Mouse (Mus musculus) adrenal gland, postnatal 25 days (tissue): ENCODE measurements around the gene Hoxb13. TPM values are rescaled to one million over a fixed set of nuclear protein-coding genes. Genes with fewer than 3 reads are reported as not detected.
A peak's percentile ranks its signal among the peaks of the same experiment; 100 is the strongest.

Experiments
- DNase-seq: peaks from one replicate; pipeline ENCODE4 v3.0.0; 2021; ENCODE audit warnings: mixed read lengths
- long read RNA-seq: library from polyadenylated mRNA; stranded (forward); transcript quantifications from one replicate; pipeline ENCODE4 v2.0.0, GENCODE M21; 2021
- total RNA-seq: library from RNA; stranded (reverse); gene quantifications from 2 replicates; pipeline ENCODE4 v1.2.3, GENCODE M21; 2021

The Hoxb13 gene
- not detected in 2 replicates for total RNA-seq
- long read RNA-seq: 0 reads

- peak; percentile 51 for DNase-seq
Observed at GRCm38 (mm10) chr11:96193521-96194400, at the start of gene Hoxb13. Gene Hoxb13, plus strand, starts transcription at chr11:96194316.

- peak; percentile 79 for DNase-seq
Observed at GRCm38 (mm10) chr11:96145622-96146270, 48.4 kb upstream of the Hoxb13 start.

- DNase-seq: no peak
Observed at GRCm38 (mm10) chr11:96147471-96147870, 46.6 kb upstream of the Hoxb13 start.

- DNase-seq: no peak
Observed at GRCm38 (mm10) chr11:96164769-96165168, 29.3 kb upstream of the Hoxb13 start.

- DNase-seq: no peak
Observed at GRCm38 (mm10) chr11:96168125-96168524, 26.0 kb upstream of the Hoxb13 start.

- no peak for DNase-seq
Observed at GRCm38 (mm10) chr11:96169016-96169415, 25.1 kb upstream of the Hoxb13 start.

GRCm38 (mm10) chr11:96170711-96171379, 23.3 kb upstream of the Hoxb13 start:
- no peak for DNase-seq

GRCm38 (mm10) chr11:96171601-96172000, 22.5 kb upstream of the Hoxb13 start:
- no peak for DNase-seq

- no peak for DNase-seq
Observed at GRCm38 (mm10) chr11:96172511-96173287, 21.4 kb upstream of the Hoxb13 start.

GRCm38 (mm10) chr11:96173288-96173840, 20.8 kb upstream of the Hoxb13 start:
- no peak for DNase-seq

- no peak for DNase-seq
Observed at GRCm38 (mm10) chr11:96174881-96175280, 19.2 kb upstream of the Hoxb13 start.

GRCm38 (mm10) chr11:96175511-96175910, 18.6 kb upstream of the Hoxb13 start:
- no peak for DNase-seq

GRCm38 (mm10) chr11:96175951-96176530, 18.1 kb upstream of the Hoxb13 start:
- no peak for DNase-seq

- DNase-seq: no peak
Observed at GRCm38 (mm10) chr11:96176841-96177240, 17.3 kb upstream of the Hoxb13 start.

GRCm38 (mm10) chr11:96177546-96178174, 16.5 kb upstream of the Hoxb13 start:
- no peak for DNase-seq

GRCm38 (mm10) chr11:96178356-96178755, 15.8 kb upstream of the Hoxb13 start:
- DNase-seq: no peak

GRCm38 (mm10) chr11:96178911-96179503, 15.1 kb upstream of the Hoxb13 start:
- no peak for DNase-seq

GRCm38 (mm10) chr11:96181061-96181460, 13.1 kb upstream of the Hoxb13 start:
- no peak for DNase-seq

- no peak for DNase-seq
Observed at GRCm38 (mm10) chr11:96184233-96184632, 9.9 kb upstream of the Hoxb13 start.

- no peak for DNase-seq
Observed at GRCm38 (mm10) chr11:96187321-96187720, 6.8 kb upstream of the Hoxb13 start.
